Mouse (Mus musculus): Measurements from ENCODE around the gene Cntn3. TPM values are rescaled to one million over a fixed set of nuclear protein-coding genes. Genes with fewer than 3 reads are reported as not detected.

Gene Cntn3
- polyA plus RNA-seq, 1 experiment = 0.06 TPM

DNA sequence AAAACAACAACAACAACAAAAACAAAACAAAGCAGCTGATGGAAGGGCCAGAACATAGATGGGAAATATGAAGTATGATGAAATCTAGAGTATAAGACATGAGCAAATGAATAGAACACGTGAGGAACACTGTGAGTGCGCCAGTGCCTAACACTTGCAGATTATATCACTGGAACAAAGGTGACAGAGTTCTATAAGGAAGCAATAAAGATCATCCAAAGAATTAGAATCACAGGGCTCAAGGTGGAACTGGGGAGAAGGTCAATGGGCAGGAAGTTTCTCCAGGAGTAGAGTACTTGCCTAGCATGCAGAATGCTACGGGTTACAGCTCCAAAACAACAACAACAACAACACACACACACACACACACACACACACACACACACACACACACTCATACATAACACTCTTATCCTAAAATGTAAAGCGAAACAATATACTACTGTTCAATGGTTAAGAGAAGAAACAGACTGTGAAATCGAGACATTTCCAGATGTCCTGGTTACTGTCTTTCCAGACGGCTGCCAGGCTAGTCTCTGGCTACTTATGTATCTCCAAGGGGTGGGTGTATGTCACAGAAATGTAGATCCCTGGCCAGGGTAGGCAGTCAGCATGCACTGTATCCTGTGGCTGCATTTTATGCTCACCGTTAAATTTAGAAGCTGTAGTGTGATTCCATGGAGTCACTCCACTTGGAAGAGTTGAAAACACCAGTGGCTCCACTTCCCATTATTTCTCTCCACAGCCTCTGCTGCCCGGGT is 94.4 kb downstream of the Cntn3 start:
- no peak for DNase-seq
- WGBS = 72% methylated on average over 8 of the region's 8 CpGs

DNA sequence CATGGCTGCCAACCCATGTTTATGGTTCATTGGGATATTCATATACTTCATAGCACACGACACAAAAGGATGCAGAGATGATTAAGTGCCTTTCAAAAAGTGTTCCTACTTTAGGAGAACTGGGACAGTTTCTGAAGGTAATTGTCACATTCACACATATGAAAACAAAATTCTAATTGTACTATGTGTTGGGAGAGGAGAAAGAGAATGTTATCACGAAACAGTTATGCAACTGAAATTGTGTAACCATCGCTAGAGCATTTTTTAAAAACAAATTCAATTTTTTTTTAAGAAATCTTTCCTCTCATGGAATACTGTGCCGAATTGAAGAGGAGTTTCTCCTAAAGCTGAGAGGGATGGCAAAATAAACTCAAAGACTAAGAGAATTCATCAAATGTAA is 134.5 kb downstream of the Cntn3 start:
- Histone ChIP-seq H3K36me3 (ENCODE audit: control insufficient read depth, insufficient read depth, low read length) (no peaks in the 10 kb centered on the region), H3K27ac (ENCODE audit: insufficient read depth, low read depth, low read length) (no peak overlapping the region), H3K4me1 (ENCODE audit: control insufficient read depth, insufficient read depth, low read length) (no peaks in the 10 kb centered on the region), H3K27me3 (replicated peaks; ENCODE audit: control insufficient read depth, insufficient read depth, low read length) (no peaks in the 10 kb centered on the region), H3K4me3 (ENCODE audit: insufficient read depth, low read depth, low read length) (no peak overlapping the region)
- 77% methylated on average over 4 of the region's 4 CpGs for WGBS
- no peak for DNase-seq
- TF ChIP-seq POLR2A (IDR thresholded peaks at IDR 0.05; ENCODE audit: low read depth, low read length) (no peak), CTCF (conservative IDR thresholded peaks at IDR 0.05; ENCODE audit: insufficient read depth, insufficient read length, low read depth, low read length) (no peak)

More for the DNA sequence above, 94.4 kb downstream of the Cntn3 start:
- Histone ChIP-seq H3K4me3 (ENCODE audit: insufficient read depth, low read depth, low read length) (no peak overlapping the region), H3K27me3 (replicated peaks; ENCODE audit: control insufficient read depth, insufficient read depth, low read length) (no peaks in the 10 kb centered on the region), H3K27ac (ENCODE audit: insufficient read depth, low read depth, low read length) (no peak overlapping the region), H3K36me3 (ENCODE audit: control insufficient read depth, insufficient read depth, low read length) (no peaks in the 10 kb centered on the region), H3K4me1 (ENCODE audit: control insufficient read depth, insufficient read depth, low read length) (no peaks in the 10 kb centered on the region)
- TF ChIP-seq POLR2A (IDR thresholded peaks at IDR 0.05; ENCODE audit: low read depth, low read length) (no peak), CTCF (conservative IDR thresholded peaks at IDR 0.05; ENCODE audit: insufficient read depth, insufficient read length, low read depth, low read length) (no peak)

DNA sequence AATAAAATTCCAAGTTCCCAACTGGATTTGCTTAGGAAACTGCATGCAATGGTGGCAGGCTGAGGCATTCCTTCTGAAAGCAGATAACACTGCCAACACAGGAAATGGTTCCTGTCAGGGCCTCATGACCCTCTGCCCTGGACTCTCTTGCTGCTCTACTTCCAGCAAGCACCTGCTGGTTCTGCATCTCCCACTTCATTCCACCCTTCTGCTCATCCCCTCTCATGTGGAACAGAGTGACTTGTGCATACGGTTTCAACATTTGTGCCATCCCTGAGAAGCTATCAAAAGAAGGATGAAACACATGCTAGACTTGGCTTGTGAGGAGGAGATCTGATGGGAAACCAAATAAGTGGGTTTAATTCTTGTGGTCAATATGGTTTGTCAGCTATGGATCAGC is 145.4 kb downstream of the Cntn3 start:
- H3K4me1 ChIP-seq (ENCODE audit: control insufficient read depth, insufficient read depth, low read length) = no peaks in the 10 kb centered on the region
- WGBS = 32% methylated on average over 1 of the region's 1 CpGs

DNA sequence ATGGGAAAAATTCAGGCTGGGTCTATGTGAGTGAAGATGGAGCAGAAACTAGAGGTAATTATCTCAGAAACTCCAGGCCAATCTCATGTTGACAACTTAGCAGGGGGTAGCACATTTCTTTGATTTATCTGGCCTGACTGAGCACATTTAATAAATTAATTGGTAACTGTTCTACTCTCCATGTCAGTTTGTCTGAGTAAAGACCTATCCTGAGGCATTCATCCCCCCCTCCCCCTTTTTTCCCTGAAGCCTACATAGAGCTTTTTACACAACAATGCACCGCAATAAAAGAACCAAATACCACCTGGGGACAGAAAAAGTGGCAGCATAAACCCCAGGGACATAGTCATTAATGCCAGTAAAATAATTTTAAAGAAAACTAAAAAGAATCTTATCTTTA is 151.1 kb downstream of the Cntn3 start:
- Histone ChIP-seq H3K27ac (ENCODE audit: insufficient read depth, low read depth, low read length) (no peak overlapping the region), H3K27me3 (replicated peaks; ENCODE audit: control insufficient read depth, insufficient read depth, low read length) (no peaks in the 10 kb centered on the region), H3K4me3 (ENCODE audit: insufficient read depth, low read depth, low read length) (no peak overlapping the region), H3K36me3 (ENCODE audit: control insufficient read depth, insufficient read depth, low read length) (no peaks in the 10 kb centered on the region), H3K4me1 (ENCODE audit: control insufficient read depth, insufficient read depth, low read length) (no peaks in the 10 kb centered on the region)
- no peak for DNase-seq
- TF ChIP-seq POLR2A (IDR thresholded peaks at IDR 0.05; ENCODE audit: low read depth, low read length) = no peak
- TF ChIP-seq CTCF (conservative IDR thresholded peaks at IDR 0.05; ENCODE audit: insufficient read depth, insufficient read length, low read depth, low read length) = no peak
- 50% methylated on average over 1 of the region's 1 CpGs for WGBS

More for the DNA sequence above, 145.4 kb downstream of the Cntn3 start:
- TF ChIP-seq CTCF (conservative IDR thresholded peaks at IDR 0.05; ENCODE audit: insufficient read depth, insufficient read length, low read depth, low read length) (no peak), POLR2A (IDR thresholded peaks at IDR 0.05; ENCODE audit: low read depth, low read length) (no peak)
- DNase-seq = no peak
- Histone ChIP-seq H3K27me3 (replicated peaks; ENCODE audit: control insufficient read depth, insufficient read depth, low read length) (no peaks in the 10 kb centered on the region), H3K36me3 (ENCODE audit: control insufficient read depth, insufficient read depth, low read length) (no peaks in the 10 kb centered on the region), H3K27ac (ENCODE audit: insufficient read depth, low read depth, low read length) (no peak overlapping the region), H3K4me3 (ENCODE audit: insufficient read depth, low read depth, low read length) (no peak overlapping the region)

DNA sequence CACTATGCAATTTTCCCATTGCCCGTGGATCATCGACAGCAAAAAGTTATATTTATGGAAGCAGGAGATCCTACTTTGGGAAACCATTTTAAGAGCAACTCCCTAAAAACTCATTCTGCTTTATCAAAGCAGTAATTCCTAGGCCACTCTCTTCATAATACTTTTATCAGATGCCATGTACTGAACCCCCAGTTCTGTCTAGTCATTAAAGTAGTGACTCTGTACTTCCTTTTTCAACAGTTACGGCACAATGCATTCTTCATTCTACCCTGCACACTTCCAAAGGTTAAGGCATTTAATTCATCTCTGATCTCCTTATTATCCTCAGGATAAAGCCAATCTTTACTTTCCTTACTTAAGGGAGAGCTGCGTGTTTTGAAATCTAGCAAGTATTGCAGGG is 184.3 kb downstream of the Cntn3 start:
- no peak for DNase-seq
- 90% methylated on average over 4 of the region's 4 CpGs for WGBS
- TF ChIP-seq POLR2A (IDR thresholded peaks at IDR 0.05; ENCODE audit: low read depth, low read length) (no peak), CTCF (conservative IDR thresholded peaks at IDR 0.05; ENCODE audit: insufficient read depth, insufficient read length, low read depth, low read length) (no peak)
- Histone ChIP-seq H3K27me3 (replicated peaks; ENCODE audit: control insufficient read depth, insufficient read depth, low read length) (no peaks in the 10 kb centered on the region), H3K4me1 (ENCODE audit: control insufficient read depth, insufficient read depth, low read length) (no peaks in the 10 kb centered on the region), H3K27ac (ENCODE audit: insufficient read depth, low read depth, low read length) (no peak overlapping the region), H3K4me3 (ENCODE audit: insufficient read depth, low read depth, low read length) (no peak overlapping the region), H3K36me3 (ENCODE audit: control insufficient read depth, insufficient read depth, low read length) (no peaks in the 10 kb centered on the region)

DNA sequence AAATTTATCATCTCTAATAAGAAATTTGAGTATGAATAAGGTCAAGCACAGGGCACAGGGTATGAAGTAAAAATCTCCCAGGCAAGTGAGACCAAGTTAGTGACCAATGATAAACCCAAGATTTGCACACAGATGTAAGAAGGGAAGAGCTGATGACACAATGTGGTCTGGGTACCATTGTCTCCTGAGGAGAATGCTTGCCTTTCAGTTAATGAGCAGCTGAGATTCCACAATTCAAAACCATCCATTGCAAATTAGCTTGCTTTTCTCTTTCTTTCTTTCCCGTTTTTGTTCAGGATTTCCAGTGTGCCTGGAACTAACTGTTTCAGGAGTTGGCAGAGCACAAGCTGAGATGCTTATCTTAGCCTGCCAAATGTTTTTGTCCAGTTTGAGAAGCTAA is 200.8 kb downstream of the Cntn3 start:
- H3K4me1 ChIP-seq (ENCODE audit: control insufficient read depth, insufficient read depth, low read length) = no peaks in the 10 kb centered on the region
- DNase-seq = no peak
- H3K36me3 ChIP-seq (ENCODE audit: control insufficient read depth, insufficient read depth, low read length) = no peaks in the 10 kb centered on the region
- TF ChIP-seq POLR2A (IDR thresholded peaks at IDR 0.05; ENCODE audit: low read depth, low read length) (no peak), CTCF (conservative IDR thresholded peaks at IDR 0.05; ENCODE audit: insufficient read depth, insufficient read length, low read depth, low read length) (no peak)
- H3K27ac ChIP-seq (ENCODE audit: insufficient read depth, low read depth, low read length) = no peak overlapping the region
- WGBS = 32% methylated on average over 1 of the region's 1 CpGs
- H3K27me3 ChIP-seq (replicated peaks; ENCODE audit: control insufficient read depth, insufficient read depth, low read length) = no peaks in the 10 kb centered on the region
- H3K4me3 ChIP-seq (ENCODE audit: insufficient read depth, low read depth, low read length) = no peak overlapping the region

DNA sequence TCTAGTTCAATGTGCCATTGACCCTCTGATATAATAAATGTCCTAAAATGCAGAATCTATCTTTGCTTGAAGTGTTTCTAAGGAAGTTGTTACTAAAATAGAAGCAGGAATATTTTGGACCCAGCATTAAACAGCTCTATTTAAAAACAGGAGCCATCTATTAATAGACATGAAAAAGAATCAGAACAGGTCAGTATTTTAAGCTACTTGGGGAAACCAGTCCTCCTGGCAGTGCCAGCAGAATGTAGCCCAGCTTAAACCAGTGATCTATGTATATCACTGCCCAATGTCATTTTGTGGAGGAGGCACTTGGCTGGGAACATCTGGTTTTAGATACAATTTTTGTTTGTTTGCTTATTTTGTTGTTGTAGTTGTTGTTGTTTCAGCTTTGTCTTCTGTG is 209.0 kb downstream of the Cntn3 start:
- H3K27ac ChIP-seq (ENCODE audit: insufficient read depth, low read depth, low read length) = no peak overlapping the region
- H3K36me3 ChIP-seq (ENCODE audit: control insufficient read depth, insufficient read depth, low read length) = no peaks in the 10 kb centered on the region
- DNase-seq = no peak
- H3K4me3 ChIP-seq (ENCODE audit: insufficient read depth, low read depth, low read length) = no peak overlapping the region
- H3K27me3 ChIP-seq (replicated peaks; ENCODE audit: control insufficient read depth, insufficient read depth, low read length) = no peaks in the 10 kb centered on the region
- no peaks in the 10 kb centered on the region for H3K4me1 ChIP-seq (ENCODE audit: control insufficient read depth, insufficient read depth, low read length)
- TF ChIP-seq POLR2A (IDR thresholded peaks at IDR 0.05; ENCODE audit: low read depth, low read length) (no peak), CTCF (conservative IDR thresholded peaks at IDR 0.05; ENCODE audit: insufficient read depth, insufficient read length, low read depth, low read length) (no peak)

Measured in kidney, adult 2 months (tissue).